Mouse (Mus musculus): Measurements from ENCODE around the gene Col6a3. TPM values are rescaled to one million over a fixed set of nuclear protein-coding genes. Genes with fewer than 3 reads are reported as not detected.

Col6a3 gene
- polyA plus RNA-seq, 1 experiment from 2014 or later: 2.9 TPM

GRCm38 (mm10) chr1:90722021-90722420, 121.8 kb downstream of the Col6a3 start:
- Histone ChIP-seq H3K27ac (ENCODE audit: low read depth, low read length) (no peak overlapping the region), H3K4me3 (ENCODE audit: low read depth, low read length) (no peak overlapping the region), H3K27me3 (replicated peaks; ENCODE audit: control insufficient read depth, insufficient read depth, low read length) (no peaks in the 10 kb centered on the region), H3K4me2 (ENCODE audit: low read length) (no peak overlapping the region), H3K9me3 (replicated peaks; ENCODE audit: control insufficient read depth, low read length) (no peaks in the 10 kb centered on the region), H3K4me1 (ENCODE audit: control insufficient read depth, insufficient read depth, low read length) (no peaks in the 10 kb centered on the region), H3K9ac (ENCODE audit: low read length) (no peak overlapping the region), H3K36me3 (ENCODE audit: control insufficient read depth, insufficient read depth, low read length) (no peaks in the 10 kb centered on the region)
- DNase-seq (ENCODE audit: low spot score) (no peak), ATAC-seq (no peak)

- DNase-seq (ENCODE audit: low spot score) (no peak), ATAC-seq (no peak)
- no peaks in the 10 kb centered on the region for H3K9me3 ChIP-seq (replicated peaks; ENCODE audit: control insufficient read depth, low read length)
- H3K36me3 ChIP-seq (ENCODE audit: control insufficient read depth, insufficient read depth, low read length): no peaks in the 10 kb centered on the region
- no peaks in the 10 kb centered on the region for H3K4me1 ChIP-seq (ENCODE audit: control insufficient read depth, insufficient read depth, low read length)
- H3K27ac ChIP-seq (ENCODE audit: low read depth, low read length): no peak overlapping the region
- WGBS: 84% methylated on average over 7 of the region's 7 CpGs
- no peak overlapping the region for H3K9ac ChIP-seq (ENCODE audit: low read length)
- H3K27me3 ChIP-seq (replicated peaks; ENCODE audit: control insufficient read depth, insufficient read depth, low read length): no peaks in the 10 kb centered on the region
- no peak overlapping the region for H3K4me3 ChIP-seq (ENCODE audit: low read depth, low read length)
- no peak overlapping the region for H3K4me2 ChIP-seq (ENCODE audit: low read length)
Measured at GRCm38 (mm10) chr1:90720610-90721241, 123.0 kb downstream of the Col6a3 start.

GRCm38 (mm10) chr1:90718826-90719550, 124.8 kb downstream of the Col6a3 start:
- no peak overlapping the region for H3K4me2 ChIP-seq (ENCODE audit: low read length)
- no peaks in the 10 kb centered on the region for H3K36me3 ChIP-seq (ENCODE audit: control insufficient read depth, insufficient read depth, low read length)
- DNase-seq (ENCODE audit: low spot score) (no peak), ATAC-seq (no peak)
- no peaks in the 10 kb centered on the region for H3K4me1 ChIP-seq (ENCODE audit: control insufficient read depth, insufficient read depth, low read length)
- no peaks in the 10 kb centered on the region for H3K9me3 ChIP-seq (replicated peaks; ENCODE audit: control insufficient read depth, low read length)
- WGBS: 91% methylated on average over 6 of the region's 6 CpGs
- no peaks in the 10 kb centered on the region for H3K27me3 ChIP-seq (replicated peaks; ENCODE audit: control insufficient read depth, insufficient read depth, low read length)
- no peak overlapping the region for H3K27ac ChIP-seq (ENCODE audit: low read depth, low read length)
- no peak overlapping the region for H3K9ac ChIP-seq (ENCODE audit: low read length)
- no peak overlapping the region for H3K4me3 ChIP-seq (ENCODE audit: low read depth, low read length)

GRCm38 (mm10) chr1:90716258-90716657, 127.5 kb downstream of the Col6a3 start:
- no peak overlapping the region for H3K9ac ChIP-seq (ENCODE audit: low read length)
- no peak overlapping the region for H3K27ac ChIP-seq (ENCODE audit: low read depth, low read length)
- H3K4me2 ChIP-seq (ENCODE audit: low read length): no peak overlapping the region
- no peaks in the 10 kb centered on the region for H3K36me3 ChIP-seq (ENCODE audit: control insufficient read depth, insufficient read depth, low read length)
- no peak for DNase-seq (ENCODE audit: low spot score)
- WGBS: 62% methylated on average over 2 of the region's 2 CpGs
- no peaks in the 10 kb centered on the region for H3K27me3 ChIP-seq (replicated peaks; ENCODE audit: control insufficient read depth, insufficient read depth, low read length)
- H3K9me3 ChIP-seq (replicated peaks; ENCODE audit: control insufficient read depth, low read length): no peaks in the 10 kb centered on the region
- no peak overlapping the region for H3K4me3 ChIP-seq (ENCODE audit: low read depth, low read length)
- H3K4me1 ChIP-seq (ENCODE audit: control insufficient read depth, insufficient read depth, low read length): no peaks in the 10 kb centered on the region
- no peak for ATAC-seq

Other genes with a start within 250 kb of the Col6a3 start
- 198 and 218 TPM in 2 replicates for gene Cops8, start 241.0 kb downstream of the Col6a3 start, polyA plus RNA-seq (2014; fragmentation: Nextera tagmentation; extraction: Ambion mirVana)
- 0.05 and 0.38 TPM in 2 replicates for gene Mlph, start 71.1 kb upstream of the Col6a3 start, polyA plus RNA-seq (2014; fragmentation: Nextera tagmentation; extraction: Ambion mirVana)
- gene Prlh, start 109.1 kb upstream of the Col6a3 start, polyA plus RNA-seq (2014; fragmentation: Nextera tagmentation; extraction: Ambion mirVana): not detected in 2 replicates
- 0.11 and 0.36 TPM in 2 replicates for gene Rab17, start 125.7 kb upstream of the Col6a3 start, polyA plus RNA-seq (2014; fragmentation: Nextera tagmentation; extraction: Ambion mirVana)
- gene Lrrfip1, start 154.8 kb upstream of the Col6a3 start, polyA plus RNA-seq (2014; fragmentation: Nextera tagmentation; extraction: Ambion mirVana): 27.2 and 35.6 TPM in 2 replicates

Data from forebrain, embryonic 14.5 days (tissue).